Mouse (Mus musculus): ENCODE measurements around the gene Lrp1.
"Not testable (repeated sequence)": the region's sequence is repeated elsewhere in the genome, so short reads cannot be mapped to it uniquely, and the experiment has no call there.

GRCm38 (mm10) chr10:127657617-127658016 is 36.7 kb upstream of the Lrp1 start:
- not testable (repeated sequence) for TF ChIP-seq POLR2A (IDR thresholded peaks at IDR 0.05; ENCODE audit: low read depth, low read length); CTCF (conservative IDR thresholded peaks at IDR 0.05; ENCODE audit: insufficient read depth, insufficient read length, low read depth, low read length)

Measured in kidney, adult 2 months (tissue).